Mouse (Mus musculus): ENCODE measurements around the gene 4930539E08Rik. TPM values are rescaled to one million over a fixed set of nuclear protein-coding genes. Genes with fewer than 3 reads are reported as not detected.
A peak's percentile ranks its signal among the peaks of the same experiment; 100 is the strongest.

The 4930539E08Rik gene
- polyA plus RNA-seq, 1 experiment, result not detected

DNA sequence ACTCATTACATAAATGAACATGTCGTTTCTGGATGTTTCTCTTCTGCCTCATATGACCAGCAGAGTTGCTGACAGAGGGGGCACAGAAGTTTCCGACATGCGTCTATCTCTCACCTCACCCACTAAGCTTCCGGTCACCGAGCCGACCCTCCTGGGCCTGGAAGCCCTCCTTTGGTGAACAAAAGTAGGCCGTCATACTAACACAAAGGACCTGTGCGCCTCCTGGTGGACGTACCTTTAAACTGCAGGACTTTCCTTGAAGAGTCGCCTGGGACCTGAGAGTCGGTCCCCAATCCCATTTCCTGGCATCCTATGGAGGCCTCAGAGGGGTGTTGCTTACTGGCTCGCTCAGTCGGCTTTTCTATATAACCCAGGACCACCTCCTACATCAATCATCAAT is 11.3 kb upstream of the 4930539E08Rik start:
- peak; percentile 73 for TF ChIP-seq CTCF (IDR thresholded peaks at IDR 0.05; ENCODE audit: control insufficient read depth, insufficient read depth, low read length)
- no peak for TF ChIP-seq POLR2A (IDR thresholded peaks at IDR 0.05; ENCODE audit: borderline replicate concordance, control insufficient read depth, low read depth, low read length)
- Histone ChIP-seq H3K4me3 (replicated peaks; ENCODE audit: control insufficient read depth, low read depth, low read length) (no peak overlapping the region), H3K27ac (ENCODE audit: control insufficient read depth, insufficient read depth, low read depth, low read length, poor library complexity) (no peak overlapping the region), H3K4me1 (ENCODE audit: control insufficient read depth, insufficient read depth, low read length) (peaks cover 4% of the 10 kb centered on the region; the same call in 1 of the 2 replicates)
- 6% methylated on average over 13 of the region's 13 CpGs for WGBS

DNA sequence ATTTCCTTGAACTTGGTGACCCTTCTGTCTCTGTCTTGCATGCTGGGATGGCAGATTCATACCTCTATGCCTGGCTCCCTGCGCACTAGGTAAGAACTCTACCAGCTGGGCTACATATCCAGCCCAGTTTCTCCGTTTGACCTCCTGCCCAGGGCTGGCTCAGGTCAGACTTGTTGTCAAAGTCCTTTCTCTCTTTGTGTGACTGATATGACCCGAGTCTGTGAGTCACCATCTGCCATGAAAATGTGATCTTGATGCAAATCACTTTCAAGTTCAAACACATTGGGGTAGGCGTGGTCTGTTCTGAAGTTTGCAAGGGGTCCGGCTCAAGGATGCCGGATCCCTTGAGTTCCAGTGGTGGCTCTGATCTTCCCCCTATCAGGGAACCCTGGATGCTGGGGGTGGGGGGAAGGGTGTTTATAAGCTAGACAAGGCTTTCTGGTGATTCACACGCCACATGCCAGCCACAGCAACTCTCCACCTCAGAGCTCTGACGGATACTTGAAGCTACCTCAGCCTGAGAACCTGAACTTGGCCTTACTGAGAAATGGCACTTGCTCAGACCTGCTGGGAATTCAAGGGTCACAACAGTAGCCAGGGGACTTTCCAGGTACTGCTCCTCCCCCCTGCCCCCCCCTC is 10.0 kb upstream of the 4930539E08Rik start:
- Histone ChIP-seq H3K4me1 (ENCODE audit: control insufficient read depth, insufficient read depth, low read length) (peaks cover 4% of the 10 kb centered on the region; the same call in 1 of the 2 replicates), H3K4me3 (replicated peaks; ENCODE audit: control insufficient read depth, low read depth, low read length) (no peak overlapping the region), H3K27ac (ENCODE audit: control insufficient read depth, insufficient read depth, low read depth, low read length, poor library complexity) (no peak overlapping the region)
- WGBS, result 86% methylated on average over 8 of the region's 8 CpGs
- TF ChIP-seq CTCF (IDR thresholded peaks at IDR 0.05; ENCODE audit: control insufficient read depth, insufficient read depth, low read length) (no peak), POLR2A (IDR thresholded peaks at IDR 0.05; ENCODE audit: borderline replicate concordance, control insufficient read depth, low read depth, low read length) (no peak)

DNA sequence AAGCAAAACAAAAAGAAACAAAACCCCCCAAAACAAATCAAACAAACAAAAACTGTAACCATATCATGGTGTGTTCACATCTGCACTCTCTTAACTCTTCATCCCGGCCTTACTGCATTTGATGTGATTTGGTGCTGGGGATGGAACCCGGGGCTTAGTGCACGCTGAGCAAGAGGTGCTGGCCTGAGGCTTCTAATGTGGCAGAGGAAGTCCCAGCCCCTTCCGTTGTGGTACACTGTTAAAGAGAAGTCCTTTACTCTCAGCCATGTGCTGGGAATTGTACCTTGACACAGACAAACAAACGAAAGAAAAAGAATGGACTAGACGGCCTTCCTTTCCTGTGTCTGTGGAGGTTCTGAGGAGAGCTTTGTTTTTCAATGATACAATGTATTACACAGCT is 7.0 kb upstream of the 4930539E08Rik start:
- H3K27ac ChIP-seq (ENCODE audit: control insufficient read depth, insufficient read depth, low read depth, low read length, poor library complexity), result no peak overlapping the region
- TF ChIP-seq CTCF (IDR thresholded peaks at IDR 0.05; ENCODE audit: control insufficient read depth, insufficient read depth, low read length), result no peak
- no peak for TF ChIP-seq POLR2A (IDR thresholded peaks at IDR 0.05; ENCODE audit: borderline replicate concordance, control insufficient read depth, low read depth, low read length)
- 3% methylated on average over 6 of the region's 6 CpGs for WGBS
- H3K4me3 ChIP-seq (replicated peaks; ENCODE audit: control insufficient read depth, low read depth, low read length), result no peak overlapping the region
- H3K4me1 ChIP-seq (ENCODE audit: control insufficient read depth, insufficient read depth, low read length), result peaks cover 4% of the 10 kb centered on the region; the same call in 1 of the 2 replicates

DNA sequence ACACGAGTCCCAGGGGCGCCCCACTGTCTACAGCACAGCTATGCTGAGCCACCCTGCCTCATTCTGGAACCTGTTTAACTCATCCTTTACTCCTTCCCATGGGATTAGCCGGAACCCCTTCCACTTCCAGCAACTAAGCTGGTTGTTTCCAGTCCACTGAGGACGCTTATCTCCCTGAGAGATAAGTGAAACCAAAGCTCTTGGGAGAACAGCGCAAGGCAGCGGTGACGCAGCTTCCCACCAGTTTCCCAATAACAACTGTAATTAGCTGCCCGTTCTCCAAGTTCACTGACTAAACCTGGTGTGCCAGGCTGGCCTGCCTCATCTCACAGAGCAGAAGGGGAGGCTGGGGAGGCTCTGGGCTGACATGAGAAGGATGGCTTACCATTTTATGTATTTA is 6.0 kb upstream of the 4930539E08Rik start:
- no peak for TF ChIP-seq POLR2A (IDR thresholded peaks at IDR 0.05; ENCODE audit: borderline replicate concordance, control insufficient read depth, low read depth, low read length)
- TF ChIP-seq CTCF (IDR thresholded peaks at IDR 0.05; ENCODE audit: control insufficient read depth, insufficient read depth, low read length), result no peak
- Histone ChIP-seq H3K4me1 (ENCODE audit: control insufficient read depth, insufficient read depth, low read length) (peaks cover 2% of the 10 kb centered on the region; the same call in 1 of the 2 replicates), H3K27ac (ENCODE audit: control insufficient read depth, insufficient read depth, low read depth, low read length, poor library complexity) (no peak overlapping the region), H3K4me3 (replicated peaks; ENCODE audit: control insufficient read depth, low read depth, low read length) (peak overlapping the region; percentile 5)
- 42% methylated on average over 8 of the region's 8 CpGs for WGBS

GRCm38 (mm10) chr17:28916520-28916919 is 1.4 kb upstream of the 4930539E08Rik start:
- no peak overlapping the region for H3K27ac ChIP-seq (ENCODE audit: control insufficient read depth, insufficient read depth, low read depth, low read length, poor library complexity)
- TF ChIP-seq CTCF (IDR thresholded peaks at IDR 0.05; ENCODE audit: control insufficient read depth, insufficient read depth, low read length), result no peak
- TF ChIP-seq POLR2A (IDR thresholded peaks at IDR 0.05; ENCODE audit: borderline replicate concordance, control insufficient read depth, low read depth, low read length), result no peak
- H3K4me3 ChIP-seq (replicated peaks; ENCODE audit: control insufficient read depth, low read depth, low read length), result no peak overlapping the region
- H3K4me1 ChIP-seq (ENCODE audit: control insufficient read depth, insufficient read depth, low read length), result no peaks in the 10 kb centered on the region
- 88% methylated on average over 1 of the region's 1 CpGs for WGBS

DNA sequence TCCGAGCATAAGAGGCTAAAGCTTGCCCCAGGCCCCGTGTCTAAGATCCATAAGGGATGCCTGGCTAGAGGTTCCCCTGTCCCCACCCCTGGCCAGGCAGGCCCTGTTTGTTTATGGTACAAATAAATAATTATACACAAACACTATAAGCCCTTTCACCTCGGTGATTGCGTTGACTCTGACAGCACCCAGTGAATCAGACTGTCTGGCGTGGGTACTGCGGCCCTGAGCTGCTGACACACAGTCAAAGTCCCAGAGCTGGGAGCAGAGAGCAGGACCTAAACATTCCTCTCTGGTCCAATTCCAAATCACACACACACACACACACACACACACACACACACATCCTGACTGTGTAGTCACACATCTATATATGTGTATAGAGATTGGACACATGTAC is 1.2 kb downstream of the 4930539E08Rik start:
- TF ChIP-seq CTCF (IDR thresholded peaks at IDR 0.05; ENCODE audit: control insufficient read depth, insufficient read depth, low read length) (no peak), POLR2A (IDR thresholded peaks at IDR 0.05; ENCODE audit: borderline replicate concordance, control insufficient read depth, low read depth, low read length) (no peak)
- Histone ChIP-seq H3K4me1 (ENCODE audit: control insufficient read depth, insufficient read depth, low read length) (no peaks in the 10 kb centered on the region), H3K27ac (ENCODE audit: control insufficient read depth, insufficient read depth, low read depth, low read length, poor library complexity) (no peak overlapping the region), H3K4me3 (replicated peaks; ENCODE audit: control insufficient read depth, low read depth, low read length) (no peak overlapping the region)
- WGBS, result 84% methylated on average over 6 of the region's 6 CpGs

DNA sequence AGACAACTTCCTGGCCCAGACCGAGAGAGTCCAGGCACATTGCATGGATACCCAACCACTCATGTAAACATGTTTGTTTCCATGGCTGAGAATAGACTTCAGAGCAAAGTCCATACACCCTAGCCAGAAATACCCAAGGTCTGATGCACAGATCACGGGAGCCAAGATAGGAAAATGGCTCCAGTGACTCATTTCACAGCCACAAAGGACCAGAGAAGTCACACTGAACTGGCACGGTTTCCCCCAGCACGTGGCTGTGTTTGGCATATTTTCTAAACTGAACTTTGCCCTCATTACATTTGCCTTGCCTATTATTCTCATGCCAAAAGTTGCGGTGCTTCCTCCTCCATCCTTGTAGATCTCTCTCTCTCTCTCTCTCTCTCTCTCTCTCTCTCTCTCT is 1.9 kb downstream of the 4930539E08Rik start:
- no peaks in the 10 kb centered on the region for H3K4me1 ChIP-seq (ENCODE audit: control insufficient read depth, insufficient read depth, low read length)
- no peak overlapping the region for H3K27ac ChIP-seq (ENCODE audit: control insufficient read depth, insufficient read depth, low read depth, low read length, poor library complexity)
- 69% methylated on average over 5 of the region's 5 CpGs for WGBS
- no peak for TF ChIP-seq POLR2A (IDR thresholded peaks at IDR 0.05; ENCODE audit: borderline replicate concordance, control insufficient read depth, low read depth, low read length)
- TF ChIP-seq CTCF (IDR thresholded peaks at IDR 0.05; ENCODE audit: control insufficient read depth, insufficient read depth, low read length), result no peak
- no peak overlapping the region for H3K4me3 ChIP-seq (replicated peaks; ENCODE audit: control insufficient read depth, low read depth, low read length)

- 69% methylated on average over 7 of the region's 7 CpGs for WGBS
Measured at GRCm38 (mm10) chr17:28910139-28910538, 5.0 kb downstream of the 4930539E08Rik start.

More at GRCm38 (mm10) chr17:28910139-28910538, 5.0 kb downstream of the 4930539E08Rik start:
- TF ChIP-seq POLR2A (IDR thresholded peaks at IDR 0.05; ENCODE audit: borderline replicate concordance, control insufficient read depth, low read depth, low read length) (no peak), CTCF (IDR thresholded peaks at IDR 0.05; ENCODE audit: control insufficient read depth, insufficient read depth, low read length) (no peak)
- Histone ChIP-seq H3K27ac (ENCODE audit: control insufficient read depth, insufficient read depth, low read depth, low read length, poor library complexity) (no peak overlapping the region), H3K4me1 (ENCODE audit: control insufficient read depth, insufficient read depth, low read length) (no peaks in the 10 kb centered on the region; the same call in none of the 2 replicates), H3K4me3 (replicated peaks; ENCODE audit: control insufficient read depth, low read depth, low read length) (no peak overlapping the region)

Data from bone marrow, adult 2 months (tissue).